Mouse (Mus musculus): Measurements from ENCODE around the gene Sod1. TPM values are rescaled to one million over a fixed set of nuclear protein-coding genes. Genes with fewer than 3 reads are reported as not detected.

The Sod1 gene
- total and polyA plus RNA-seq, 3 experiments: 532 to 1,226 (median 634) TPM

- Histone ChIP-seq H3K9ac (ENCODE audit: insufficient read depth, low read depth) (no peak overlapping the region), H3K4me1 (ENCODE audit: control insufficient read depth in 1 of 2, insufficient read depth in 2 of 2) (no peaks in the 10 kb centered on the region; a peak in 1 of 4 replicates), H3K27ac (ENCODE audit: insufficient read depth, low read depth) (no peak overlapping the region), H3K36me3 (replicated peaks in 1 of 2; ENCODE audit: control insufficient read depth in 1 of 2, insufficient read depth in 1 of 2, low read length in 1 of 2) (no peaks in the 10 kb centered on the region), H3K27me3 (replicated peaks) (peaks cover 2% of the 10 kb centered on the region), H3K4me3 (replicated peaks in 1 of 3; ENCODE audit: low read depth in 2 of 3, low read length in 2 of 3, poor library complexity in 1 of 3) (no peak overlapping the region), H3K4me2 (ENCODE audit: insufficient read depth, low read depth, poor library complexity, severe bottlenecking) (no peak overlapping the region), H3K9me3 (replicated peaks; ENCODE audit: low read length) (no peaks in the 10 kb centered on the region), H3K79me2 (replicated peaks; ENCODE audit: control insufficient read depth, extremely low read depth, insufficient read depth, poor library complexity, severe bottlenecking) (no peaks in the 10 kb centered on the region)
- DNase-seq (ENCODE audit: extremely low read depth): no peak
- dilution Hi-C loops (cut with MboI; ENCODE audit: extremely low pct_ligation_motif_present, extremely low pct_unique_long_range_greater_than_20kb, low sequenced_read_pairs): no loop called here
- in situ Hi-C loops (cut with MboI; ENCODE audit: low pct_ligation_motif_present, low pct_unique_long_range_greater_than_20kb, low sequenced_read_pairs): no loop called here
- TF ChIP-seq MYC (IDR thresholded peaks at IDR 0.05; ENCODE audit: low read depth, low read length) (no peak), ZC3H11A (IDR thresholded peaks at IDR 0.05; ENCODE audit: low read depth, low read length) (no peak)
Measured at GRCm38 (mm10) chr16:90204868-90205267, 15.7 kb upstream of the Sod1 start.

GRCm38 (mm10) chr16:90208996-90209395 is 11.6 kb upstream of the Sod1 start:
- Histone ChIP-seq H3K9me3 (replicated peaks; ENCODE audit: low read length) (no peaks in the 10 kb centered on the region), H3K4me1 (ENCODE audit: control insufficient read depth in 1 of 2, insufficient read depth in 2 of 2) (peaks cover 5% of the 10 kb centered on the region in 2 experiments; a peak in 3 of 4 replicates), H3K9ac (ENCODE audit: insufficient read depth, low read depth) (no peak overlapping the region), H3K36me3 (replicated peaks in 1 of 2; ENCODE audit: control insufficient read depth in 1 of 2, insufficient read depth in 1 of 2, low read length in 1 of 2) (no peaks in the 10 kb centered on the region), H3K27ac (ENCODE audit: insufficient read depth, low read depth) (no peak overlapping the region), H3K4me2 (ENCODE audit: insufficient read depth, low read depth, poor library complexity, severe bottlenecking) (no peak overlapping the region), H3K27me3 (replicated peaks) (peaks cover 3% of the 10 kb centered on the region), H3K79me2 (replicated peaks; ENCODE audit: control insufficient read depth, extremely low read depth, insufficient read depth, poor library complexity, severe bottlenecking) (no peaks in the 10 kb centered on the region), H3K4me3 (replicated peaks in 1 of 3; ENCODE audit: low read depth in 2 of 3, low read length in 2 of 3, poor library complexity in 1 of 3) (no peak overlapping the region)
- DNase-seq (ENCODE audit: extremely low read depth): no peak
- in situ Hi-C loops (cut with MboI; ENCODE audit: low pct_ligation_motif_present, low pct_unique_long_range_greater_than_20kb, low sequenced_read_pairs): no loop called here
- TF ChIP-seq MYC (IDR thresholded peaks at IDR 0.05; ENCODE audit: low read depth, low read length) (no peak), MAX (IDR thresholded peaks at IDR 0.05; ENCODE audit: low read length) (no peak), NELFE (IDR thresholded peaks at IDR 0.05; ENCODE audit: low read depth, low read length) (no peak), SMC3 (IDR thresholded peaks at IDR 0.05; ENCODE audit: low read depth, low read length) (no peak), TCF12 (IDR thresholded peaks at IDR 0.05; ENCODE audit: low read depth, low read length) (no peak), NRF1 (IDR thresholded peaks at IDR 0.05; ENCODE audit: low read depth, low read length) (no peak), USF1 (IDR thresholded peaks at IDR 0.05; ENCODE audit: low read depth, low read length) (no peak), MEF2A (IDR thresholded peaks at IDR 0.05; ENCODE audit: borderline replicate concordance, low read depth, low read length) (no peak), CHD1 (IDR thresholded peaks at IDR 0.05; ENCODE audit: low read depth, low read length) (no peak), ETS1 (conservative IDR thresholded peaks at IDR 0.05; ENCODE audit: low read depth, low read length) (no peak)
- dilution Hi-C loops (cut with MboI; ENCODE audit: extremely low pct_ligation_motif_present, extremely low pct_unique_long_range_greater_than_20kb, low sequenced_read_pairs): no loop called here

- H3K4me3 ChIP-seq (replicated peaks in 1 of 3; ENCODE audit: low read depth in 2 of 3, low read length in 2 of 3, poor library complexity in 1 of 3): no peak overlapping the region
- H3K79me2 ChIP-seq (replicated peaks; ENCODE audit: control insufficient read depth, extremely low read depth, insufficient read depth, poor library complexity, severe bottlenecking): no peaks in the 10 kb centered on the region
- no peak for DNase-seq (ENCODE audit: extremely low read depth)
- dilution Hi-C loops (cut with MboI; ENCODE audit: extremely low pct_ligation_motif_present, extremely low pct_unique_long_range_greater_than_20kb, low sequenced_read_pairs): no loop called here
- TF ChIP-seq IRF4 (IDR thresholded peaks at IDR 0.05; ENCODE audit: low read depth, low read length) (no peak), JUN (IDR thresholded peaks at IDR 0.05; ENCODE audit: insufficient read depth, low read depth, low read length) (no peak), E2F4 (IDR thresholded peaks at IDR 0.05; ENCODE audit: insufficient replicate concordance, low read depth, low read length) (no peak), RCOR1 (conservative IDR thresholded peaks at IDR 0.05; ENCODE audit: low read depth, low read length) (no peak), MAX (IDR thresholded peaks at IDR 0.05; ENCODE audit: low read length) (no peak), ZKSCAN1 (IDR thresholded peaks at IDR 0.05; ENCODE audit: borderline replicate concordance, low read depth, low read length) (no peak), NRF1 (IDR thresholded peaks at IDR 0.05; ENCODE audit: low read depth, low read length) (no peak), POLR2AphosphoS2 (IDR thresholded peaks at IDR 0.05; ENCODE audit: low read depth, low read length) (no peak), CHD2 (IDR thresholded peaks at IDR 0.05; ENCODE audit: low read length) (no peak), ETS1 (conservative IDR thresholded peaks at IDR 0.05; ENCODE audit: low read depth, low read length) (no peak), SIN3A (IDR thresholded peaks at IDR 0.05; ENCODE audit: low read length) (no peak), USF2 (conservative IDR thresholded peaks at IDR 0.05; ENCODE audit: low read depth, low read length) (no peak), MXI1 (IDR thresholded peaks at IDR 0.05; ENCODE audit: low read depth, low read length) (no peak), KAT2A (IDR thresholded peaks at IDR 0.05; ENCODE audit: insufficient replicate concordance, low read length) (no peak), ZC3H11A (IDR thresholded peaks at IDR 0.05; ENCODE audit: low read depth, low read length) (no peak), BHLHE40 (IDR thresholded peaks at IDR 0.05; ENCODE audit: low read depth, low read length) (no peak)
- H3K4me1 ChIP-seq (ENCODE audit: control insufficient read depth in 1 of 2, insufficient read depth in 2 of 2): peaks cover 5 to 14% of the 10 kb centered on the region in 2 experiments; a peak in 3 of 4 replicates
- no peaks in the 10 kb centered on the region for H3K9me3 ChIP-seq (replicated peaks; ENCODE audit: low read length)
- in situ Hi-C loops (cut with MboI; ENCODE audit: low pct_ligation_motif_present, low pct_unique_long_range_greater_than_20kb, low sequenced_read_pairs): no loop called here
- peaks cover 1% of the 10 kb centered on the region for H3K27me3 ChIP-seq (replicated peaks)
- H3K4me2 ChIP-seq (ENCODE audit: insufficient read depth, low read depth, poor library complexity, severe bottlenecking): no peak overlapping the region
- H3K9ac ChIP-seq (ENCODE audit: insufficient read depth, low read depth): no peak overlapping the region
- no peak overlapping the region for H3K27ac ChIP-seq (ENCODE audit: insufficient read depth, low read depth)
- H3K36me3 ChIP-seq (replicated peaks in 1 of 2; ENCODE audit: control insufficient read depth in 1 of 2, insufficient read depth in 1 of 2, low read length in 1 of 2): no peaks in the 10 kb centered on the region
Measured at GRCm38 (mm10) chr16:90210717-90211116, 9.8 kb upstream of the Sod1 start.
